Mouse (Mus musculus): ENCODE measurements at regions not wholly inside any gene's neighbourhood (a gene's known extent, or its start where the extent isn't known, plus 50 kb on each side); places are given as distances from the start of the nearest gene placed in this dataset.
A peak's percentile ranks its signal among the peaks of the same experiment; 100 is the strongest.

DNA sequence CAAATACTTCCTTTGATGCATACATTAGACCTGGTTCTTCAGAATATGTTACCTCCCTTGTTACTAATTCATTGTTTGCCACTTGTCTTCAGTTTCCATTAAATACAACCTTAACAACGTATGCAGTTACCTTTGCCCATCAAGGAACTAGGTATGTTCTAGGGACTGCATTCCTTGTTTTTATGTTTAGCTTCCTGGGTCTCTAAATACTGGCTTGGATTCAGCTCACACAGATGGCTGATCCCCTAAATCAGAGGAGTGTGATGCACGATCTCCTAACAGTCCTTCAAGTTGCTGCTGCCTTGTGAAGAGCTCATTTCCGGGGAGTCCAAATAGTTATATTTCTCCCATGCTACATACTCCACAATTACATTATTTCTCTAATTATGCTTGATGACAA is 537.5 kb downstream of the Tm4sf1 start:
- no peaks in the 10 kb centered on the region for H3K27me3 ChIP-seq (ENCODE audit: control insufficient read depth, insufficient read depth, low read length)
- no peak overlapping the region for H3K9ac ChIP-seq (ENCODE audit: low read depth, low read length)
- no peaks in the 10 kb centered on the region for H3K36me3 ChIP-seq (ENCODE audit: control insufficient read depth, insufficient read depth, low read length)
- no peaks in the 10 kb centered on the region for H3K4me1 ChIP-seq (ENCODE audit: control insufficient read depth, insufficient read depth, low read length)
- H3K79me2 ChIP-seq (replicated peaks; ENCODE audit: control insufficient read depth, insufficient read depth, low read length): no peaks in the 10 kb centered on the region
- no peak overlapping the region for H3K27ac ChIP-seq
- no peak overlapping the region for H3K4me3 ChIP-seq
- TF ChIP-seq POLR2A (IDR thresholded peaks at IDR 0.05; ENCODE audit: insufficient read depth, low read depth, low read length) (no peak), EP300 (IDR thresholded peaks at IDR 0.05; ENCODE audit: insufficient read depth, low read depth, low read length) (no peak), CTCF (IDR thresholded peaks at IDR 0.05) (no peak)
- no peak for DNase-seq
- intact Hi-C loops (cut with DNase I): no loop called here
- WGBS: 86% methylated on average over 3 of the region's 3 CpGs

DNA sequence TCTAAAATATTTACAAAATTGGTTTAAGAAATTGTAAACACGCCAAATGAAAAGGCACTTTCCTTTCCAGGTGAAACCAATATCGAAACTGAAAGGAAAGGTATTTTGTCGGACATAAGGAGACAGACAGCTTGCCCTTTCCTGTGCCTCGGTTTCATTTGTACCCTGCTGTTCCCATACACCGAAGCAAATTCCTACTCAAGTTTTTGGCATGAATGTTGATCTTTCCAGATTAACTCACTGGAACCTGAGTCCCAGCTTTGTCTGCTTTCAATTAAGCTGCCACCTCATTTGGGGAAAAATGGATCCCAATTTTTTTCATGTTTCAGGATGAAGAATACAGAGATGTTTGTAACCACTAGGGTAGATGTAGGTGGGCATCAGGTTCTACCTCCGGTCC is 537.9 kb downstream of the Tm4sf1 start:
- no peak for TF ChIP-seq EP300 (IDR thresholded peaks at IDR 0.05; ENCODE audit: insufficient read depth, low read depth, low read length)
- TF ChIP-seq POLR2A (IDR thresholded peaks at IDR 0.05; ENCODE audit: insufficient read depth, low read depth, low read length): no peak
- no peak for TF ChIP-seq CTCF (IDR thresholded peaks at IDR 0.05)
- intact Hi-C loops (cut with DNase I): no loop called here
- H3K36me3 ChIP-seq (ENCODE audit: control insufficient read depth, insufficient read depth, low read length): no peaks in the 10 kb centered on the region
- WGBS: 81% methylated on average over 6 of the region's 6 CpGs
- H3K27ac ChIP-seq: no peak overlapping the region
- H3K79me2 ChIP-seq (replicated peaks; ENCODE audit: control insufficient read depth, insufficient read depth, low read length): no peaks in the 10 kb centered on the region
- H3K4me1 ChIP-seq (ENCODE audit: control insufficient read depth, insufficient read depth, low read length): no peaks in the 10 kb centered on the region
- no peaks in the 10 kb centered on the region for H3K27me3 ChIP-seq (ENCODE audit: control insufficient read depth, insufficient read depth, low read length)
- no peak overlapping the region for H3K9ac ChIP-seq (ENCODE audit: low read depth, low read length)
- no peak overlapping the region for H3K4me3 ChIP-seq
- DNase-seq: no peak

DNA sequence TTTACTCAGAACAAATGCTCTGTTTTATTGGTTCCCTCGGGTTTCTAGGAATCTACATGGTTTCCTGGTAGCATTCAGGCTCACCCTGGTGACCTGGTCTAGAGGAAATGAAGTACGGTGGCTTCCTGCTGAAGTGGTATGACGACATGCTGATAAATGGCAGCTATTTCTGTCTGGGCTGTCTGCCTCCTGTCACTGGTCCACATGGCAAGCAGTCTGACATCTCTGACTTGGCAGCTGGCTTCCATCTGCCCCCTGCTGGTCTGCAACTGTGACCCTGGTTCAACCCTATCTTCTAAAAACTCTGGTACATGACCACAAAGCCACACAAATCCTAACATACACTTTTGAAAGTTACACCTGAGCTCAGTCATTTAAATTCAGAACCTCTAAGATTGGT is 548.1 kb downstream of the Tm4sf1 start:
- no peaks in the 10 kb centered on the region for H3K27me3 ChIP-seq (ENCODE audit: control insufficient read depth, insufficient read depth, low read length)
- intact Hi-C loops (cut with DNase I): loop anchor here (1.0 kb wide), 2 partner anchors 674 to 745 kb away; no protein-coding TSS in a partner anchor
- DNase-seq: peak; percentile 69 to 80
- no peak overlapping the region for H3K4me3 ChIP-seq
- no peak overlapping the region for H3K9ac ChIP-seq (ENCODE audit: low read depth, low read length)
- peak overlapping the region; percentile 24; the same call in 1 of the 2 replicates for H3K27ac ChIP-seq
- 0% methylated on average over 3 of the region's 3 CpGs for WGBS
- TF ChIP-seq POLR2A (IDR thresholded peaks at IDR 0.05; ENCODE audit: insufficient read depth, low read depth, low read length): no peak
- TF ChIP-seq CTCF (IDR thresholded peaks at IDR 0.05): peak; percentile 77
- TF ChIP-seq EP300 (IDR thresholded peaks at IDR 0.05; ENCODE audit: insufficient read depth, low read depth, low read length): peak; percentile 82
- no peaks in the 10 kb centered on the region for H3K4me1 ChIP-seq (ENCODE audit: control insufficient read depth, insufficient read depth, low read length)
- H3K36me3 ChIP-seq (ENCODE audit: control insufficient read depth, insufficient read depth, low read length): no peaks in the 10 kb centered on the region
- no peaks in the 10 kb centered on the region for H3K79me2 ChIP-seq (replicated peaks; ENCODE audit: control insufficient read depth, insufficient read depth, low read length)

DNA sequence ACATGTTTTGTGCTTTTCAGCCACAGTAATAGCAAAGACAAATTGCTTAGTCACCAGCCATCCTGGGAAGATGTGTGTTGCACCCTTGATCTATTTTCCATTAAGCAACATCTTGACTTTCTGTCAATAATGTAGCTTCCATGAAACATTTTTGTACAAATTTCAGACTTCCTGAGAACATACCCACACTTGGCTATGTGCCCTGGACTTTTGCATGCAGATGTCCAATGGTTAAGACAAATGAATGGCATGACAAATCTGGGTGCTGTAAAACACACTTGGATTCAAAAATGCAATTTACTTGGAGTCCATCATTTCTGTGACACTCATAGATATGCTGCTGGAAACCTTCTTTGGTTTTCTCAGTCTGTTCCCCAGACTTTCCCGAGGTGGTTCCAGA is 549.9 kb downstream of the Tm4sf1 start:
- TF ChIP-seq EP300 (IDR thresholded peaks at IDR 0.05; ENCODE audit: insufficient read depth, low read depth, low read length): no peak
- no peak for TF ChIP-seq CTCF (IDR thresholded peaks at IDR 0.05)
- TF ChIP-seq POLR2A (IDR thresholded peaks at IDR 0.05; ENCODE audit: insufficient read depth, low read depth, low read length): no peak
- Histone ChIP-seq H3K36me3 (ENCODE audit: control insufficient read depth, insufficient read depth, low read length) (no peaks in the 10 kb centered on the region), H3K4me1 (ENCODE audit: control insufficient read depth, insufficient read depth, low read length) (no peaks in the 10 kb centered on the region), H3K9ac (ENCODE audit: low read depth, low read length) (no peak overlapping the region), H3K27ac (no peak overlapping the region), H3K79me2 (replicated peaks; ENCODE audit: control insufficient read depth, insufficient read depth, low read length) (no peaks in the 10 kb centered on the region), H3K27me3 (ENCODE audit: control insufficient read depth, insufficient read depth, low read length) (no peaks in the 10 kb centered on the region), H3K4me3 (no peak overlapping the region)
- DNase-seq: no peak
- intact Hi-C loops (cut with DNase I): no loop called here
- 79% methylated on average over 1 of the region's 1 CpGs for WGBS

DNA sequence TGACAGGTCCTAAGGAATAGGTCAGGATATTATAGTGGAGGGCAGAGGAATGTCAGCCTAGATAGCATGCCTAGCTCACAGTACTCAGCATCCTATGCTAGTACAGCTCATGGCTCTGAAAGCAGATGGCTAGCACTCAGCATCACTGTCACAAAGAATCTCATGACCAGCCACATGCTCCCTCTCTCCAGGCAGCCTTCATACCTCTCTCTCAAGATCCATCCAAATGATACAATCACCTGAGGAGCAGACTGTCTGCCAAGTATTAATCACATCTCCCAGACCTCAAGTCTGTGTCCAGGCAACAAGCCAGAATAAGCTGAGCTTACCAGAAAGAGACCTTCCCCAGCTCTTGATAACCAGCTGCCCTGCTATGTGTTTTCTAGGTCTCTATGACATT is 557.4 kb upstream of the Nbea start:
- H3K79me2 ChIP-seq (replicated peaks; ENCODE audit: control insufficient read depth, insufficient read depth, low read length): no peaks in the 10 kb centered on the region
- intact Hi-C loops (cut with DNase I): no loop called here
- DNase-seq: no peak
- H3K9ac ChIP-seq (ENCODE audit: low read depth, low read length): no peak overlapping the region
- no peak for TF ChIP-seq EP300 (IDR thresholded peaks at IDR 0.05; ENCODE audit: insufficient read depth, low read depth, low read length)
- TF ChIP-seq CTCF (IDR thresholded peaks at IDR 0.05): no peak
- no peak for TF ChIP-seq POLR2A (IDR thresholded peaks at IDR 0.05; ENCODE audit: insufficient read depth, low read depth, low read length)
- H3K36me3 ChIP-seq (ENCODE audit: control insufficient read depth, insufficient read depth, low read length): no peaks in the 10 kb centered on the region
- H3K27ac ChIP-seq: no peak overlapping the region
- no peak overlapping the region for H3K4me3 ChIP-seq
- no peaks in the 10 kb centered on the region for H3K27me3 ChIP-seq (ENCODE audit: control insufficient read depth, insufficient read depth, low read length)
- no peaks in the 10 kb centered on the region for H3K4me1 ChIP-seq (ENCODE audit: control insufficient read depth, insufficient read depth, low read length)

DNA sequence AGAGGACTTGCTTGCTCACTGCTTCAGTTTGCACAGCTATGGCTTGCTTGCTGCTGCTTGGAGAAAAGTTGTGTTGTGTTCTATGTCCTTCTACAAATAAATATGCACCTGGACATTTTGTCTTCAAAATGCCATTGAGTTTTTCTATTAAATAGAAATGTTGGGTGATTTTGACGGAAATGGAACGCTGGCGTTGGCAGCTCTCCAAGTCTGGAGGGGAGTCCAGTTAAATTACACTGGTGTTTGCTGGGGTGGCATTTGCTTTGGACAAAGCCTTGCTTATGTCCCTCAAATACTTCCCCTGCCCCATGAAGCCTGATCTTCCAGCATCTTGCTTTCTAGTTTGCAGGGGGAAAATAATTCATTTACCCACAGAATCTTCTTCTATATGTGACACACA is 556.0 kb upstream of the Nbea start:
- intact Hi-C loops (cut with DNase I): no loop called here
- Histone ChIP-seq H3K27me3 (ENCODE audit: control insufficient read depth, insufficient read depth, low read length) (no peaks in the 10 kb centered on the region), H3K4me3 (no peak overlapping the region), H3K27ac (no peak overlapping the region), H3K4me1 (ENCODE audit: control insufficient read depth, insufficient read depth, low read length) (no peaks in the 10 kb centered on the region), H3K9ac (ENCODE audit: low read depth, low read length) (no peak overlapping the region), H3K79me2 (replicated peaks; ENCODE audit: control insufficient read depth, insufficient read depth, low read length) (no peaks in the 10 kb centered on the region), H3K36me3 (ENCODE audit: control insufficient read depth, insufficient read depth, low read length) (no peaks in the 10 kb centered on the region)
- WGBS: 63% methylated on average over 3 of the region's 3 CpGs
- no peak for TF ChIP-seq POLR2A (IDR thresholded peaks at IDR 0.05; ENCODE audit: insufficient read depth, low read depth, low read length)
- no peak for TF ChIP-seq CTCF (IDR thresholded peaks at IDR 0.05)
- no peak for TF ChIP-seq EP300 (IDR thresholded peaks at IDR 0.05; ENCODE audit: insufficient read depth, low read depth, low read length)
- no peak for DNase-seq
